Mouse (Mus musculus): ENCODE results near the gene Fgfr2. TPM values are rescaled to one million over a fixed set of nuclear protein-coding genes. Genes with fewer than 3 reads are reported as not detected.

Fgfr2 gene
- polyA plus RNA-seq, 1 experiment from 2014 or later, result 81.1 TPM

DNA sequence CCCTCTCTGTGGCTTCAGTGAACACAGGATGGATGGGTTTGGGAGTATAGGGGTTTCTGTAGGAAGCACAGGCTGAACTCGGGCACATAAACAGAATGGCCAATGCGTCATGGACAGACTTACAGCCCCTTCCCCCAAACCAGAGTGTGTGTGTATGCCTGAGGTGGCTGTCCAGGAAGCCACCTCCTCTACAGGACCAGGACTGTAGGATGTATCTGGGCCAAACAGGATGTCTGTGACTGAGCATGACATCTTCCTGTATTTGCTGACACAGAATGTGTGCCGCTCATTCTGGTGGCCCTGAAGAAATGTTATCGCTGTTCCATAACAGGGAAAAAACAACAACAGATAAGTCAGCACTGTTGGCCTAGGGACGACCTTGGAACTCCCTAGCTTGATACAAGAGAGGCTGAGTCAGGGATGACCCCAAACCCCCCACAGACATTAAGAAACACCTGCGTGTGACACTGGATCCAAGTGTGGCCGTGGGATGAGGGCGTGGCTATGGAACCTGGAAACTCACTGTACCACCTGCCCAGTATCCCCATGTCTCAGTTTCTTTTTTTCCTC is 687.6 kb downstream of the Fgfr2 start:
- H3K4me3 ChIP-seq, result no peak overlapping the region
- H3K36me3 ChIP-seq, result no peaks in the 10 kb centered on the region
- H3K27ac ChIP-seq, result no peak overlapping the region
- no peak overlapping the region for H3K9ac ChIP-seq
- peaks cover 3% of the 10 kb centered on the region; the same call in 1 of the 2 replicates for H3K4me1 ChIP-seq
- ATAC-seq (ENCODE audit: low FRiP score), result no peak
- no peak overlapping the region for H3K4me2 ChIP-seq (replicated peaks)
- no peaks in the 10 kb centered on the region for H3K27me3 ChIP-seq
- WGBS, result 88% methylated on average over 8 of the region's 8 CpGs
- H3K9me3 ChIP-seq (replicated peaks), result no peaks in the 10 kb centered on the region

DNA sequence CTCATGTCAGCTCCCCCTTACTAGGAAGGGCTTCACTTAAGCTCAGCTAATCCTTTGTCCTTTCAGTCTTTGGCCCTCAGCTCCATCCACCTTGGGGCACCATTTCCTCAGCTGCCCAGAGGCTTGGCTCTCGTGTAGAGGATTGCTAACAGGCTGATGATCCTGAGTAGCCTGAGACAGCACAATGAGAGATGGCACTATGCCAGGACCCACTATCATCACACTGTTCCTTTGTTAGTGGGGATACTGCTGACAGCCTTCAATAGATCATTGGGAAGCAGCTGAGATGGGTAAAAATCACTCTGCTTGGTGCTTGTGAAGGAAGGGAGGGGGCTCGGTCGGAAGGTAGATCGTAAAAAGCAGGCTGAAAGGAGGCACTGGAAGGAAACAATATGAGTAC is 693.8 kb downstream of the Fgfr2 start:
- WGBS, result 61% methylated on average over 4 of the region's 4 CpGs
- no peak overlapping the region for H3K4me3 ChIP-seq
- peaks cover 22% of the 10 kb centered on the region for H3K4me1 ChIP-seq
- no peak overlapping the region for H3K4me2 ChIP-seq (replicated peaks)
- H3K27me3 ChIP-seq, result no peaks in the 10 kb centered on the region
- no peak overlapping the region for H3K9ac ChIP-seq
- ATAC-seq (ENCODE audit: low FRiP score), result peak; percentile 60; the same call in 1 of the 2 replicates
- H3K36me3 ChIP-seq, result no peaks in the 10 kb centered on the region
- peak overlapping the region; percentile 25; the same call in 1 of the 2 replicates for H3K27ac ChIP-seq
- H3K9me3 ChIP-seq (replicated peaks), result no peaks in the 10 kb centered on the region

DNA sequence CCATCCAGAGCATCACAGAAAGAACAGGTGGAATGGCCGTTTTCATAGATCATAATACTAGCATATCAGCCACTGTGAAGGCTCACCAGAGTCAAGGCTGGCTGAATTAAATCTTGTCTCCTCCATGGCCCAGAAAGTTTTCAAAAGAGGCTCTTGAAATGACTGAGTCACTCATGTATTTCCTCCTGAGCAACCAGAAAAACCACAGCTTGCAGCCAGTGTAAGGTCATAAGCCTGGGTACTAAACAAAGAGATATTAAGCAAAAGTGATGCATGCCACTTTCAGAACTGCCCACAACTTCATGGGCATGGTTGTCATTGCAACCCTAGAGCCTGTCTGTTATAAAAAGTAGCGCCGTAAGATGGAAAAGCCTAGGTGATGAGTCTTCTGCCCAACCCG is 694.8 kb downstream of the Fgfr2 start:
- Histone ChIP-seq H3K9me3 (replicated peaks) (no peaks in the 10 kb centered on the region), H3K4me2 (replicated peaks) (no peak overlapping the region), H3K4me3 (no peak overlapping the region), H3K27ac (no peak overlapping the region), H3K4me1 (peaks cover 22% of the 10 kb centered on the region), H3K9ac (no peak overlapping the region), H3K27me3 (no peaks in the 10 kb centered on the region), H3K36me3 (no peaks in the 10 kb centered on the region)
- 95% methylated on average over 4 of the region's 4 CpGs for WGBS
- ATAC-seq (ENCODE audit: low FRiP score), result no peak

DNA sequence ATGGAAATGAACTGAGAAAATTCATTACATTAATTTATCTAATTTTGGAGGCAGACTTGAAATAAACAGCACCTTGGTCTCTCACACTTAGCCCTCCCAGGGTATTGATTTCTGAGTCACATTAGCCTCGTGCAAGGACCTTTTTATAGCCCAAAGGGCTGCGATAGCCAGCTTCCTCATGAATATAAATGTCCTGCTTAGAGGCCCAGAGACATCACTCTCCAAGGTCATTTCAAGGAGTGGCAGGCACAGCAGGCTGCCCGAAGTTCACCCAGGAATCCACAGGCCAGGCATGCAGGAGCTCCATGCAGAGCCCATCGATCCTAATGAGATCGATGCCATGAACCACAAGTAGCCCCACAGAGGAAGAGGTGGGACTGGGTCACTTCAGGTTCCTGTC is 697.1 kb downstream of the Fgfr2 start:
- H3K9me3 ChIP-seq (replicated peaks), result no peaks in the 10 kb centered on the region
- no peak overlapping the region for H3K4me3 ChIP-seq
- H3K27me3 ChIP-seq, result no peaks in the 10 kb centered on the region
- no peaks in the 10 kb centered on the region for H3K36me3 ChIP-seq
- H3K27ac ChIP-seq, result peak overlapping the region; percentile 62; the same call in 1 of the 2 replicates
- no peak for ATAC-seq (ENCODE audit: low FRiP score)
- WGBS, result 53% methylated on average over 5 of the region's 5 CpGs
- no peak overlapping the region for H3K4me2 ChIP-seq (replicated peaks)
- peaks cover 22% of the 10 kb centered on the region for H3K4me1 ChIP-seq
- H3K9ac ChIP-seq, result no peak overlapping the region

DNA sequence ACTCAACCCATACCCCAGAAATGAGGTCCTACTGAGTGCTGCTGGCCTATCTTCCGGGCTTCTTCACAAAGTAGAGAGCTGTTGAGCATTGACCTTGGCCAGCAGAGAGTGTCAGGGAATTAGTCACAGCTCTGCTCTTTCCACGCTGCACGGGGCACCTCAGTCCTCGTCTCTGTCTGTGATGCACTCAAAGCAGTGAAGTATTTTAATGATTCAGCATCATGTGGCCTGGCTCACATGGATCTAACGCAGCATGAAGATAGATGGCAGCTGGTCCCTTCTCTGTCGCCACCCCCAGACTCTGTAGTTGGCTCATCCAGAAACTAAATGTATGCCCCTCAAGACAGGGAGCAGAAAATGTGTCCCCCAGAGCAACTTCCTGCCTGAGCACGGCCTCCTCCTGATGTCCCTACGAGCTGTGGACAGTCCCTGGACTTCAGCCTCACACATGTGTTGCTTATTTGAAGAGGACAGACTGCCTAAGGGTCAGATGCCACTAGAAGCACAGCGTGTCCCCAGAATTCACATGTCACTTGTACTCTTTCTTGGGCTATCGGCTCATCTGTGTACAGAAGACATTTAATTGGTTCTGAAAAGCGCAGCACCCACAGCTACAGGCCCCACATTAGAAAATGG is 697.7 kb downstream of the Fgfr2 start:
- Histone ChIP-seq H3K9ac (no peak overlapping the region), H3K4me3 (no peak overlapping the region), H3K4me1 (peaks cover 22% of the 10 kb centered on the region), H3K27ac (peak overlapping the region; percentile 62; the same call in 1 of the 2 replicates), H3K9me3 (replicated peaks) (no peaks in the 10 kb centered on the region), H3K36me3 (no peaks in the 10 kb centered on the region), H3K4me2 (replicated peaks) (no peak overlapping the region), H3K27me3 (no peaks in the 10 kb centered on the region)
- no peak for ATAC-seq (ENCODE audit: low FRiP score)
- 47% methylated on average over 11 of the region's 11 CpGs for WGBS

DNA sequence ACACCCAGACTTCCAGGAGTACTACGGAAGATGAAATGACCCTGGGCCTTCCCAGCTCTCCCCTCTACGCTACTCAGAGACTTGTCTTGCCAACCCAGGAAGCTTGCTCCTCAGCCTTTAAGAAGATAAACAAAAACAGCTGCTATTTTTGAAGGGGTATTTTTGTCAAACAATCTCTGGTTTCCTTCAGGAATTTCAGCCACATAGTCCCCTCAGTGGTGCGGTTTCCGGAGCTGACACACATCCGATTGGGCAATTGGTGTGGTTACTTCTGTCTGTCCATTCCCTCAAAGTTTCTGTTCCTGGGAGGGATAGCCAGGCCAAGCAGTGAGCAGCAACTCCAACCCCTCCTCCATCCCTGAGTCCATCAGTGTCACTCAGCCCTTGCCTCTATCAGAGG is 699.6 kb downstream of the Fgfr2 start:
- Histone ChIP-seq H3K4me3 (no peak overlapping the region), H3K9ac (no peak overlapping the region), H3K27ac (no peak overlapping the region), H3K36me3 (no peaks in the 10 kb centered on the region), H3K27me3 (no peaks in the 10 kb centered on the region), H3K9me3 (replicated peaks) (no peaks in the 10 kb centered on the region), H3K4me2 (replicated peaks) (no peak overlapping the region), H3K4me1 (peaks cover 15% of the 10 kb centered on the region)
- no peak for ATAC-seq (ENCODE audit: low FRiP score)
- 80% methylated on average over 5 of the region's 5 CpGs for WGBS

DNA sequence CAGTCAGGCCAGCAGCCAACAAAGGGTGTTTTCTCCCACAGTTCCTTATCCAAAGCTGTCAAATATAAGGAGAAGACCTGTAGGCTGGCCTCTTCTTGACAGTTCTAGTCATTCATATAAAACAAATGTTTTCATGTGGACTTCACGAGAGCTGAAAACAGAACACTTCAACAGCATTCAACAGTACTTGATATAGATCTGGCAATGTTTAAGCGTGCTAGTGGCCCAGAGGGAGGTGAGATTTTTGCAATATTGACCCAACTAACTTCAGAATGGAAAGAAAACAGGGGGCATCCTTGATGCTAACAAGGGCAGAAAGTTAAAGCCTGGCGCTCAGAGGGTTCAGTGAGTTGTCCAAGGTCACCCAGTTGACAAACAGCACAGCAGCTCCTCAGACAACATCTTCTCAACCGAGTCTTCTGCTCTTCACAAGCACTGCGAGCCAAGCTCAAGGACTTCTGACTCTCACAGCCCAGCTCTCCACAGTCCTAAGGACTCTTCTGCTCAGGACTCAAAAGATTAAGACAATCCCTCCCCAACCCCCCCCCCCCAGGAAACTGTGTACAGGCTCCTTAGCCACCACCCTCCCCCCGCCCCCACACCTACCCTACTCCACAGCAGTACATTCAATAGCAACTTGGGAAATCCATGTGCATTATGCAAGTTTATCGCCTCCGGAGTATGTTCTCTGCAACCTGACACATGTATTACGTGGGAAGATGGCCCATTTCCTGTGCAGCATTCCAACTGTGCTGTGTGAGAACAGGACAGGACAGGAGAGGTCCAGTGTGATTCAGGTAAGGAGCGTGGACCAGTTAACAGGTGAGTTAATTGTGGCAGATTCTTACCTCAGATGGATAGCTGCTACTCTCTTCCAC is 703.5 kb downstream of the Fgfr2 start:
- Histone ChIP-seq H3K4me3 (no peak overlapping the region), H3K4me2 (replicated peaks) (no peak overlapping the region), H3K4me1 (0 out of 2 replicates have a peak, but pooled peaks cover 5% of the 10 kb centered on the region), H3K27me3 (no peaks in the 10 kb centered on the region), H3K9ac (no peak overlapping the region), H3K9me3 (replicated peaks) (no peaks in the 10 kb centered on the region), H3K36me3 (no peaks in the 10 kb centered on the region), H3K27ac (no peak overlapping the region)
- ATAC-seq (ENCODE audit: low FRiP score), result no peak
- WGBS, result 88% methylated on average over 10 of the region's 10 CpGs

DNA sequence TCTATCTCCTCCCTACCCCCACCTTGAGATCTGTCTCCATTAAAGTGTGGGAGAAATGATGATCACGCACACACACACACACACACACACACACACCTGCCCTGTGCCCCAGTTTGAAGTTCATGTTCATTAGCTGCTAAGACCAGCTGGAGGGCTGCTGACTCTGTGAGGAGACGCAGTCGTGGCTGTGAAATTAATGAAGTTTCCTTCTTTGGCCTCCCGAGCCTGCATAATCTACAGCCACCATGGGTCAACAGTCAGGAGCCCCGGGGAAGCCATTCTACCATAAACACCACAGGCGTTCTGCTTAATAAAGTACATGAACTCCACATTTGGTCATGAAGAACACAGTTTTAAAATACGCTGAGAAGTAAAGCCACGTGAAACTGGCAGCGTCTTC is 706.3 kb downstream of the Fgfr2 start:
- no peak overlapping the region for H3K27ac ChIP-seq
- no peak for ATAC-seq (ENCODE audit: low FRiP score)
- 56% methylated on average over 9 of the region's 9 CpGs for WGBS

DNA sequence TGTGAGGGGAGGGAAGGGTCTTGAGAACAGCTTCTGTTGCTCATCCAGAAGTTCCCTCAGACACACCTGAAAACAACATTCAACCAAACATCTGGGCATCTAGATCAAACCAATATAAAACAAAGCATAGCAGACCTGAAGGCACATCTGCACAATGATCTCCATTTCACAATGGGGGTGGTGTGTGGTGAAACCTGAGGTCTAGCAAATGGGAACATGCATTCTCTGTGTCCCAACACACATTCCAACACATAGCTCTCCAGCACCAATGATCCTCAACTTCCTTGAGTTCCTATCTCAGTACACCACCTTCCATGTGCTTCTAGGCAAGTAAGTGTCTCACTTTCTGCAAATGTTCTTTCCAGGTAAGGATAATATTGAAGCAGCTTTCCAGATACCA is 707.3 kb downstream of the Fgfr2 start:
- ATAC-seq (ENCODE audit: low FRiP score), result no peak
- H3K4me3 ChIP-seq, result no peak overlapping the region
- no peaks in the 10 kb centered on the region for H3K27me3 ChIP-seq
- H3K9me3 ChIP-seq (replicated peaks), result no peaks in the 10 kb centered on the region
- H3K4me2 ChIP-seq (replicated peaks), result no peak overlapping the region
- H3K27ac ChIP-seq, result no peak overlapping the region
- no peak overlapping the region for H3K9ac ChIP-seq
- no peaks in the 10 kb centered on the region for H3K36me3 ChIP-seq
- H3K4me1 ChIP-seq, result peaks cover 14% of the 10 kb centered on the region; the same call in 1 of the 2 replicates

More for the DNA sequence above, 706.3 kb downstream of the Fgfr2 start:
- H3K27me3 ChIP-seq, result no peaks in the 10 kb centered on the region
- no peaks in the 10 kb centered on the region for H3K36me3 ChIP-seq
- H3K4me3 ChIP-seq, result no peak overlapping the region
- no peak overlapping the region for H3K9ac ChIP-seq
- H3K9me3 ChIP-seq (replicated peaks), result no peaks in the 10 kb centered on the region
- H3K4me1 ChIP-seq, result peaks cover 14% of the 10 kb centered on the region; the same call in 1 of the 2 replicates
- no peak overlapping the region for H3K4me2 ChIP-seq (replicated peaks)

DNA sequence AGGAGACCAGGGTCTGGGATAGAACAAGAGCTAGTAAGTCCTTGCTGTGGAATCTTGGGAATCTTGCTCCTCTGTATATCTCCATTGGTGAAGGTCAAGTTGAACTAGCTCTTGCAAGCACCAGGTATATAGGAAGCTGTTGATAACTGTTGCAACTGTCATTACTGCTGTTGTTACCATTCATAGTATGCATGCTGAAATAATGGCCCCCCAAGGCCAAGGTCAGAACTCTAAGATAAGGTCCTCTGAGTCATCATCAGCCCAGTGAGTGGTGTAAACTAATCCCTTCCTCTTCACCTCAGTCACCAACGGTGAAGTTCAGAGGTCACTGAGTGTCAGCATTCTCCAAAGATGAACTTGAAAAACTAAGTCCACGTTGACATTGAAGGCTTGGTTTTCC is 710.6 kb downstream of the Fgfr2 start:
- ATAC-seq (ENCODE audit: low FRiP score), result no peak
- Histone ChIP-seq H3K4me1 (peaks cover 14% of the 10 kb centered on the region; the same call in 1 of the 2 replicates), H3K4me2 (replicated peaks) (no peak overlapping the region), H3K27me3 (no peaks in the 10 kb centered on the region), H3K27ac (no peak overlapping the region), H3K9me3 (replicated peaks) (no peaks in the 10 kb centered on the region), H3K4me3 (no peak overlapping the region), H3K9ac (no peak overlapping the region), H3K36me3 (no peaks in the 10 kb centered on the region)
- WGBS, result 55% methylated on average over 2 of the region's 2 CpGs

DNA sequence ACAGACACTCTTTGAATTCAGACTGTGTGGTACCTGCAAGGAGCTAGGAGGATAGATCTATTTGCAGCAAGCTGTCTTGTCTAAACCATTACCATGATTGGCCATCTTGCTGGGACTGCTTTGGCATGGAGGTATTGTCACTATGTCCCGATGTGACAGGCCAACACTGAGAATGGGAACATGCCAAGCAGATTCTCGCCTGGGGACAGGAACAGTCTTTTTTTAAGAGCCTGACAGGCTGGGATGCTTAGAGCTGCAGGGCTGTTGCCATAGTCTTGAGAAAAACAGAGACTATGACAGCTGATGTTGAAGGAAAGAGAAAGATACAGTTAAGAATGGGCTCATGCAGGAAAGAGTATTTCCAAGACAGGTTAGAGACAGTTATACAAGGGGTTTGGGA is 711.4 kb downstream of the Fgfr2 start:
- no peak overlapping the region for H3K4me2 ChIP-seq (replicated peaks)
- no peaks in the 10 kb centered on the region for H3K9me3 ChIP-seq (replicated peaks)
- H3K27me3 ChIP-seq, result no peaks in the 10 kb centered on the region
- ATAC-seq (ENCODE audit: low FRiP score), result no peak
- H3K9ac ChIP-seq, result no peak overlapping the region
- H3K4me3 ChIP-seq, result no peak overlapping the region
- peaks cover 10% of the 10 kb centered on the region; the same call in 1 of the 2 replicates for H3K4me1 ChIP-seq
- 75% methylated on average over 2 of the region's 2 CpGs for WGBS
- no peaks in the 10 kb centered on the region for H3K36me3 ChIP-seq
- H3K27ac ChIP-seq, result no peak overlapping the region

DNA sequence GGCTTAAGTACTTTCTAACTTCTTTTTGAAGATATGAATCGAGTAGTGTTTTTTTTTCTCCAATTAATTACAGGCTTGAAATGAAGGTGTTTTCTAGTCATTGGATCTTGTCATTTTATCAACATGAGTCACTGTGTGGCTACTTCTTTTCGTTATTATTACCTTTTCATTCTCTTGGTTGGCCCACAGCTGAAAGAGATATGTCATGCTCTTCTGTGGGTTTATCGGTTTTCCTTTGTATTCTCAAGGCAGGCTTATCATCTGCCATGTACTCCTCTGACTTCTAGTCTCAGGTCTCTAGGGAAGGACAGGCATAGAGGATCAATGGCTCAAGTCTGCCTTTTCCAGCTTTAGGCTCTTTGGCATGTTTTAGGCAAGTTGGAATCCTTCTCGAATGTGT is 712.2 kb downstream of the Fgfr2 start:
- Histone ChIP-seq H3K4me1 (peaks cover 15% of the 10 kb centered on the region; the same call in 1 of the 2 replicates), H3K36me3 (no peaks in the 10 kb centered on the region), H3K27ac (no peak overlapping the region), H3K27me3 (no peaks in the 10 kb centered on the region), H3K4me2 (replicated peaks) (no peak overlapping the region), H3K9ac (no peak overlapping the region), H3K4me3 (no peak overlapping the region), H3K9me3 (replicated peaks) (no peaks in the 10 kb centered on the region)
- WGBS, result 91% methylated on average over 4 of the region's 4 CpGs
- no peak for ATAC-seq (ENCODE audit: low FRiP score)

Measured in hindbrain, embryonic 12.5 days (tissue).